Mouse (Mus musculus): ENCODE measurements around the gene Tarbp2. TPM values are rescaled to one million over a fixed set of nuclear protein-coding genes. Genes with fewer than 3 reads are reported as not detected.

The Tarbp2 gene
- total RNA-seq, 2 experiments from 2014 or later = 28.8 to 30.3 TPM

DNA sequence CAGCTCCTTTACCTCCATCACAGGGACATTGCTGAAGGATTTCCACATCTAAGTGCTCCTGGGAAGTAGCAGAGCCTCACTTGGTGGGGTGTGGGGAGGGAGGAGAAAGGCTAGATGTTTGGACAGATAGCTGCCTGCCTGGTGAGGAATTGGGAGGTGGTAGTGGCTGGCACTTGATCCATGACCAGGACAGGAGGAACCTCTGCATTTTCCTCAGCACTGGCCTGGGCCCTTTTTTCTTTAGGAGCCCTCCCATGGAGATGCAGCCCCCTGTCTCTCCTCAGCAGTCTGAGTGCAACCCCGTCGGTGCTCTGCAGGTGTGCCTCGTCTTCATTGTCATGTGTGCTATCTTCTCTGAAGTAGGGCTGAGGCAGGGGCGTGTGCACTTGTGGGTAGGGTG is 3.5 kb downstream of the Tarbp2 start:
- DNase-seq (ENCODE audit: low spot score in 2 of 2) = no peak

- DNase-seq (ENCODE audit: low spot score in 2 of 2) = peak; percentile 80 to 83
Observed at GRCm38 (mm10) chr15:102524892-102525485, 7.0 kb downstream of the Tarbp2 start, which contains the start of gene Npff. Gene Npff, minus strand, starts transcription at chr15:102524942.

GRCm38 (mm10) chr15:102526111-102527002 is 8.4 kb downstream of the Tarbp2 start:
- no peak for DNase-seq (ENCODE audit: low spot score in 2 of 2)

DNA sequence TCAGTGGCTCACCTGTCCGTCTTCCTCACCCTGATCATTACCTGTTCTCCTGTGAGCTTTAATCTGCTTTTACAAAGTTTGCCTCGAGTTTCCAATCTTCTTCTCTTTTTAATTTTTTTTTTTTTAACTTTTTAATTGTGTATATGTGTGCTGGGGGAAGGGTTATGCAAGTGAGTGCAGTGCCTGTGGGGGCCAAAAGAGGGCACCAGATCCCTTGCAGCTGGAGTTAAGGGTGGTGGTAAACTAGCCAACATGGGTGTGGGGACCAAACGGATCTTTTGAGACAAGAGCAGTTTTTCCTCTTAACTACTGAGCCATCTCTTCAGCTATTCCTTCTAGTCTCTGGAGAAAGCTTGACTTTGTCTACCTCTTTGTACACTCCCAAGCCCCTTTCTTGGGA is 9.9 kb downstream of the Tarbp2 start:
- no peak for DNase-seq (ENCODE audit: low spot score in 2 of 2)

DNA sequence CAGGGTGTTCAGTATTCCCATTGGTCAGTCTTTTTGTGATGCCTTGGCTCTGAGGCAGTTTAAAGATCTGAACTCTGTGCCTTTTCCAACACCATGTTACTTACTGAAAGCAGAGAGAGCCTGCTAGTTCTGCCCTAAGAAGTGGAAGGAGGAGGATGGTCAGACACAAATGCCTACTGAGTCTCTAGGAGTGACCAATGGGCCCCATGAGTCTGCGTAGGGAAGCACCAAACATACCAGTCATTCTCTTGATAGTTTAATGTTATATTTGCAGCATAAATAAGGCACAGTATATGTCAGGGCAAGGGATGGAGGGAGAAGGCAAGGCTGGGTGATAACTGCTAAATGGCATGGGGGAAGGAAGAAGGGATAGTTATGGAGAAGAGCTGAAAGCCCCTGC is 10.4 kb downstream of the Tarbp2 start:
- no peak for DNase-seq (ENCODE audit: low spot score in 2 of 2)

DNA sequence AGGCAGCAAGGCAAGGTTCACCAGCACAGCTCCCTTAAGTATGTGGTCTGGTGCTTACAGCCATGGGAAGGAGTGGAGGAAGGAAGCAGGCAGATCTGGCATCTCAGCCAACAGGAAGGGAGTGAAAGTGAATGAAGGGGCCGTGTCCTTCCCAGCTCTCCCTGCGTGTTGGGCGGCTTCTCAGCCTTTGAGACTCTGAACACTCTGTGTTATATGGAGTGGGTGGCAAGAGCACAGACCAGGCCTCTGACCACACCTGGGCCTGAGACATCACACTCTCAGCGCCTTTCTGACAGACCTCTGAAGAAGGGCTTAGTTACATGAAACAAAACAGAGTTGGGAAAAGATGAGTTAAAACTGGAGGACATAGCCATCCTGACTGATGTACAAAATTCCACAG is 12.6 kb downstream of the Tarbp2 start:
- DNase-seq (ENCODE audit: low spot score in 2 of 2) = no peak

DNA sequence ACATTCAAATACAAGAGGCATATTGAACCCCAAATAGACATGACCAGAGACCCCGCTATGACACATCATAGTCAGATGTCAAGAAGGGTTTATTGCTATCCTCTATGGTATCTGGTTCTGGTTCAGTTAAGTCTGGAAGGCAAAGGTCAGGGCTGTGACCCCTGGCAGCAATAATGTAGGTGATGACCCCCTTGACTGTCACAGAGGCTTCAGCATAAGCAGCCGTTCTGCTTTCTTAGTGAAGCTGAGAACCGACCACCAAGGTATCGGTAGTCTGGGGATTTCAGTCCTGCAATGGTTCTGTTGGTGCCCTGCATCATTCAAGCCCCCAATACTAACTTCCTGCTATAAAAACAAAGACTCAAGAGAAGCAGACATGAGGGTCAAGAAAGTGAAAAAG is 13.6 kb downstream of the Tarbp2 start:
- DNase-seq (ENCODE audit: low spot score in 2 of 2) = no peak

DNA sequence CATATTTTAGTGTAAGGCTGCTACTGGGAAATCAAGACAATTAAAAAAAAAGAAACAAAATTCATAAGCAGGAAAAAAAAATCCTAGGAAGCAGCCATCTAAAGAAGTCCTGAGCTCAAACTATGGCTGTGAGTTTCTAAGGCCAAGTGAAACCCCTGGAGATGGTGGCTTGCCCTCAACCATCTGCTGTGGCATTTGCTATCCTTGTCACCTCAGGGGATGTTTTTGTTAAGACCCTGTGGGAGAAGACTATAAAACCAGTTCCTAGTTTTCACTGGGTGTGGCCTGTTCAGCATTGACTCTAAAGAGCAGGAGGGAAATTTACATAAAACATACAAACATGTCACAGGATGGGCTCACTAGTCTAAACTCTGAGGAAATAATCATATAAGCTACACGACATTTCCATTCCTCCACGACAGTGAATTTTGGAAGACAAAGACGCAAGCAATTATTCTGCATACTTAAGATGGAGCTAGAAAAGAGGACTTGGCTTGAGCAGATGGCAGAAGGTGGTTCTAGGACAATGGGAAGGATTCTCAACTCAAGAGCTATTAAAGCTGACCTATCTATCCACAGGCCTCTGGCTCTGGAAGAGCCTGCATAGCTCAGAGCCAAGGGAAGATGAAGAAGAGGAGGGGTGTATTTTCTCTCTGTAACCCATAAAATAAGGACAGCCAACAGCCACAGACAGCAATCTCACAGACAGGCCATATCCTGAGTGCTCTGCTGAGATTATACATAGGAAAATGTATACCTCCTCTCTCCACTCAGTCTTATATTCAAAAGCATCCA is 14.3 kb downstream of the Tarbp2 start:
- no peak for DNase-seq (ENCODE audit: low spot score in 2 of 2)

DNA sequence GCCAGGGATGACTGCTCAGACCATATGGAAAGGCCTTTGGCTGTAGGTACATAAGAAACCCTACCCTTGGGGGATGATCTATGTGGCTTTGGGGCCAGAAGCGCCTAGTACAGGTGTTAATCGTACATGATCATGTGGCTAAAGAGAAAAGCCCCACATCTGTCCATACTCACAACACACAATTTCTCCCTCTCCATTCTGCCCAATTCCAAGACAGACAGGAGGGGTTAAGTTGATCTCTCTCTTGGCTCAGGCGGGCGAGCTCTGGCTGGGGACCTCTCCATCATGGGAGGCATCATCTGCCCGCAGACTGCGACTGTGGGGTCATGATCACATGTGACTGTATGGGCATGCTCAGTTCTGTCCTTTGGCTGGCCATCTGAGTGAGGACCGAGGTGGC is 15.9 kb downstream of the Tarbp2 start:
- DNase-seq (ENCODE audit: low spot score in 2 of 2) = no peak

- no peak for DNase-seq (ENCODE audit: low spot score in 2 of 2)
Observed at GRCm38 (mm10) chr15:102544801-102545200, 26.8 kb downstream of the Tarbp2 start.

DNA sequence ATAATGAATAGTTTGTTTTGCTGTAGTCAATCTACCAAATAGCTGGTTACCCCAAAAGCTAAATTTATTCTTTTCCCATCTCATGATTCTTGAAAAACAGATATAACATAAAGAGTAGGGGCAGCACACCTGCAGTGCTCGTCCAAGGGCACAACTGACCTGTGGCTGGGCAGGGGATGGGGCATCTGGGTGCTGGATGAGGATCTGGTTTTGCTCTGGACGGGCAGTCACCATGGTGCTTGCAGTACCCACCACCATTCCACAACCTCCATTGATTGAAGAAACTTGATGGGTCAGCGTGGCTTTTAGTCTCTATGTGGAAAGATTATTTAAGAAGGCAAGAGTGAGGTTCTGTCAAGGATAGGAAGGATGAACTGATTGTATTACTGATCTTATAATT is 28.3 kb downstream of the Tarbp2 start:
- no peak for DNase-seq (ENCODE audit: low spot score in 2 of 2)

DNA sequence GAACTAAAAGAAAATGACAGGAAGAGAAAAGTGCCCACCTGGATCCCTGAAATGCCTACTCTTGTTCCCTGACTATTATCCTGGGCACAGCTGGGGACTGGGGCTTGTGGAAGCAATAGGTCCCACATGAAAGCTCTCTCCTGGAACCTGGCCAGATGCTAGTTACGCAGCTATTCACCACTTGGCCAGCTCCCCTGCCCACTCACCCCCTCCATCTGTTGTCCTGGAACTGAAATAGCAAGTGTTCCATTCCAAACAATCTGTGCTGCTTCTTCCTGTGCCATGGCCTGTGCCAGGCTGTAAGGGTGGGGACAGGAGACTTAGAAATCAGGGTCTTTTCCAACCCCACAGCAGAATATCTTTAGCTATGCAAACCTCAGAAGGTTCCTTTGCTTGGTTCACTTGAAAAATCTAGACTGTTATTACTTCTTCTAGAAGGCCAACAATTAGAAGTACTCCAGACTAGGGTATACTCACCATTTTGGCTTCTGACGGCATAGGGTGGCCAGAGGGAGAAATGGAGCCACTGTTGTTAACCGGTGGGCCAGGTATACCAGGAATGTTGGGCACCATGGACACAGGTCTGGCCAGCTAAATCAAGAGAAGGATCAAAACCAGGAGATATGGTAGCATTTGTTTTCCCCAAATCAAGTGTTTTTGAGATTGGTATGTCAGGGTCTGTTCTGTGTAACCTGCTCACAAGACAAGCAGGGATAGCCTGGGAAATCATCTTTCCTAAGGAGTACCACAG is 28.9 kb downstream of the Tarbp2 start:
- DNase-seq (ENCODE audit: low spot score in 2 of 2) = peak; percentile 90 to 92

DNA sequence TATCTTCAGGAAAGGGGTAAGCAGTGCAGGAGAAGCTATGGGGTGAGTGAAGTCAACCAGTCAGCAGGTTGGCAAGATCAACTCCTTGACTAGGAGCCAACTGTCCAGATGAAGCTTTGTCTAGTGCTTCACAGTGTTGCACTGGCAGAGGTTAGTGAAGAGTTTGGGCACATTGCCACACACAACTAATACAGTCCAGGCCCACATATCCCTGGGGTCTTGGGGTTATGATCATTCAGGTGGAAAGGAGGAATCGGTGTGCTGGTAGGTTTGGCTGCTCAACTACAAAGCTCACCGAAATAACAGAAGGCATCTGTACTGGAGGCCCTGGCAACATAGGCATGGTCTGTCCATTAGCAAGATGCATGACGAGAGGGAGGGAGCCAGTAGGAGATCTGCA is 29.5 kb downstream of the Tarbp2 start:
- no peak for DNase-seq (ENCODE audit: low spot score in 2 of 2)

- DNase-seq (ENCODE audit: low spot score in 2 of 2) = no peak
Observed at GRCm38 (mm10) chr15:102552599-102552998, 34.6 kb downstream of the Tarbp2 start.

GRCm38 (mm10) chr15:102555581-102555980 is 37.6 kb downstream of the Tarbp2 start:
- no peak for DNase-seq (ENCODE audit: low spot score in 2 of 2)

GRCm38 (mm10) chr15:102557580-102557979 is 39.6 kb downstream of the Tarbp2 start:
- DNase-seq (ENCODE audit: low spot score in 2 of 2) = no peak

DNA sequence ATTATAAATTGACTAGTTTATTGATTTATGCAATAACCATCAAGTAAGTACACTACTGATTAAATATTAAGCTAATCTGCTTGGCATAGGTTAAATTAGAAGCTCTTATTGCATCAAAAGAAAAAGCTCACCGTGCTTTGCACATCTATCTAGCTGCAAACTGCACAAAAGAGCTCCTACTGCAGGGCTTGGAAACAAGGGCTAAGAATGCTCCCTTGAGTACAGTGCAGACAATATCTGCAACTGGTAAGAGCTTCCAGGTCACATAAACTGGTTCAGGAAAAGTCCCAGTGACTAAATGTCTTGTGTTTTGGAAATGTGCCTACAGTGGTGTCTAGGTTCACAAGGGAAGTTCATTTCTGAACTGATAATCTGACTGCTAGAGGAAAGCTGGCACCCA is 44.5 kb downstream of the Tarbp2 start:
- no peak for DNase-seq (ENCODE audit: low spot score in 2 of 2)

- no peak for DNase-seq (ENCODE audit: low spot score in 2 of 2)
Observed at GRCm38 (mm10) chr15:102563061-102563460, 45.1 kb downstream of the Tarbp2 start.

GRCm38 (mm10) chr15:102563681-102564080 is 45.7 kb downstream of the Tarbp2 start:
- DNase-seq (ENCODE audit: low spot score in 2 of 2) = no peak

- no peak for DNase-seq (ENCODE audit: low spot score in 2 of 2)
Observed at GRCm38 (mm10) chr15:102567849-102568248, 49.9 kb downstream of the Tarbp2 start.

- no peak for DNase-seq (ENCODE audit: low spot score in 2 of 2)
Observed at GRCm38 (mm10) chr15:102572081-102572480, 54.1 kb downstream of the Tarbp2 start.
